Mouse (Mus musculus): Measurements from ENCODE around the gene Phf5a. TPM values are rescaled to one million over a fixed set of nuclear protein-coding genes. Genes with fewer than 3 reads are reported as not detected.
A peak's percentile ranks its signal among the peaks of the same experiment; 100 is the strongest.

The Phf5a gene
- polyA plus RNA-seq, 1 experiment from 2014 or later: 124 TPM

DNA sequence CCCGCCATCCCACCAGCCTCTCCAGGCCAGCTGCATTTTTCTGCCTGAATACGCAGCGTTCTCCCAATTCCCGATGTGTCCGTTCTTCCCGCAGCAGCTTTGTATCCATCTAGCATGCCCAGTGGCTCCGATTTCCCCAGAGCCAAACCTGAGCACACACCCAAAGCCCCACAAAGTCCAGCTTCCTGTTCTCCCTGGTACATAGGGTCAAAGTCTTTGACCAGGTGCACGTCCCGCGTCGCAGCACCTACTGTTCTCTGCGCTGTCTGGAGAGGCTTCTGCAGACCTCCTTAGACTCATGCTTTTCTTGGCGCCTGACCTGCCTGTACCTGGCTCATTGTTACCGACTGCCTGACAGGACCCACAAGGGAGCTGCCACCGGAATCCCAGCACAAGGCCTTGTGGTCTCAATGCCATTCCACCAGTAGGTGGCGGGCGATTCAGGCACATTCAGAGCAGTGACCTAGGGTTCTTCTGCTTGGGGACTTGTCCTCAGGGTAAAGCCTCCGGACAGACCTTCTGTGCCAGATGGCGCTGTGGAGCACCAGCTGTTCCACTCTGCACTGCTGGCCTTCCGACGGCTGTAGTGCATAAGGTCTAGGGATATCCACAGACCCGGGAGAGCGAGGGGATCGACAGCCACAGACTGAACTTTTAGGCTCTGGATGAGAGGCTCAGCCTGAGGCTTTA lies 40.4 kb downstream of the Phf5a start:
- H3K27me3 ChIP-seq: no peaks in the 10 kb centered on the region
- peaks cover 23% of the 10 kb centered on the region for H3K4me1 ChIP-seq
- peak; percentile 55 for ATAC-seq (ENCODE audit: insufficient number of reproducible peaks, low FRiP score, low TSS enrichment, low read depth)
- H3K36me3 ChIP-seq: peaks cover 19% of the 10 kb centered on the region
- H3K4me3 ChIP-seq: no peak overlapping the region; the same call in 1 of the 2 replicates
- 18% methylated on average over 24 of the region's 24 CpGs for WGBS
- no peaks in the 10 kb centered on the region for H3K9me3 ChIP-seq
- H3K9ac ChIP-seq: no peak overlapping the region
- peak overlapping the region; percentile 5; the same call in 1 of the 2 replicates for H3K4me2 ChIP-seq
- no peak overlapping the region for H3K27ac ChIP-seq

DNA sequence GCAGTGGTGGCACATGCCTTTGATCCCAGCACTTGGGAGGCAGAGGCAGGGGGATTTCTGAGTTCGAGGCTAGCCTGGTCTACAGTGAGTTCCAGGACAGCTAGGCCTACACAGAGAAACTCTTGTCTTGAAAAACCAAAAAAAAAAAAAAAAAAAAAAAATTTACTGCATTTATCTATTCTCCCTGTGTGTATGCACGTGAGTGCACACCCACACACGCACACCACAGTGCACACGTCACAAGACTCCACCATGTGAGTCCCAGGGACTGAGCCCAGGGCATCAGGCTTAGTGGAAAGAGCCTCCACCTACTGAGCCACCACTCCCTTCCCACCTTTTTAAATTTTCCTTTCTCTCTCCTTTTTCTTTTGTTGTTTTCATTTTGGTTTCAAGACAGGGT lies 41.2 kb downstream of the Phf5a start:
- H3K9me3 ChIP-seq: no peaks in the 10 kb centered on the region
- H3K4me2 ChIP-seq: no peak overlapping the region
- peaks cover 26% of the 10 kb centered on the region for H3K36me3 ChIP-seq
- H3K27ac ChIP-seq: no peak overlapping the region
- ATAC-seq (ENCODE audit: insufficient number of reproducible peaks, low FRiP score, low TSS enrichment, low read depth): no peak
- 90% methylated on average over 4 of the region's 4 CpGs for WGBS
- H3K4me3 ChIP-seq: no peak overlapping the region
- no peaks in the 10 kb centered on the region for H3K27me3 ChIP-seq
- peaks cover 15% of the 10 kb centered on the region for H3K4me1 ChIP-seq
- no peak overlapping the region for H3K9ac ChIP-seq

DNA sequence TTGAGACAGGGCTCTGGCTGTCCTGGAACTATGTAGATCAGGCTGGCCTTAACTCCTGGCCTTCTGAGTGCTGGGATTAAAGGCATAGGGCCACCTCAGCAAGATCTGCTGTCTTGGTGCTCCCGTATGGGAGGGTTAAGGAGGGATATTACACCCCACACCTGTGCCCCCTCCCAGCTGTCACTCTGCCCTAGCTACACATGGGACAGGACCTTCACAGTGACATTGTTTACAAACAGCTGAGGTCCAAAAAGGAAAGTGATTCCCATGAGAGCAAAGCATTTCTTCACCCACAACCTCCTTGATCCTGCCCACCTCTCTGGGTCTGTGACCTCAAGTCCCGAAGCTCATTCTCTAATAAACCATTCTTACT lies 42.5 kb downstream of the Phf5a start:
- Histone ChIP-seq H3K36me3 (peaks cover 40% of the 10 kb centered on the region), H3K4me3 (no peak overlapping the region), H3K4me2 (no peak overlapping the region), H3K4me1 (peaks cover 10% of the 10 kb centered on the region), H3K9me3 (no peaks in the 10 kb centered on the region), H3K27ac (no peak overlapping the region), H3K27me3 (no peaks in the 10 kb centered on the region), H3K9ac (no peak overlapping the region)
- 59% methylated on average over 2 of the region's 2 CpGs for WGBS
- ATAC-seq (ENCODE audit: insufficient number of reproducible peaks, low FRiP score, low TSS enrichment, low read depth): no peak

DNA sequence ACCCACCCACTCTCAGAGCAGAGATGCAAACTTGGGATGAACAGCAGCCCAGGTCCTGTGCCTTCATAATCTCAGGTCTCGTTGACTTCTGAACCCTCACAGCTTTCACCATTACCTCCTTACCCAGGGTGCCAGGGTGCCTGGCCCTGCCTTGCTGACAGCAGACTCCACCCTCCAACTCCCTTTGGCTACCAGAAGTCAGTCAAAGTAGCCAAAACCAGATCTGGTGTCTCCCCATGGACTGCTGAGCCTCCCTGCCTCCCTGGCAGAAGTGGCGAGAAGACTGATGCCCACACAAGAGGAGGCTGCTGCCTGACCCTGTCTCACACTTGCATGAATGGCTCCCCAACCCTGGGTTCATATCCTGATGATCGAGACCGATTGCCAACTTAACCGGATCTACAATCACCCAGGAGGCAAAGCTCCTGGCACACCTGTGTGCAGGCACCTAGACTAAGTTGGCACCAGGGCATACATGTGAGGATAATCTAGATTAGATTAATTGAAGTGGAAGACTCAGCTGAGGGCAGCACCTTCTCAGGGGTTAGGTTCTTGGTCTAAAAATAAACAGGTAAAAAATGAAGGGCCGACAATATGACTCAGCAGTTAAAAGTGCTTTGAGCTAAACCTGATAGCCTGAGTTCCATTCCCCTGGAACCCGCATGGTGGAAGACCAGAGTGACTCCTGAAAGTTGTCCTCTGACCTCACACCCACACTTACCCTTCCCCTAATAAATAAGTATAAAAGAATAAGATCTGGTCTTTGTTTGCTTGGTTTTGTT lies 43.1 kb downstream of the Phf5a start:
- no peak for ATAC-seq (ENCODE audit: insufficient number of reproducible peaks, low FRiP score, low TSS enrichment, low read depth)
- no peak overlapping the region for H3K4me2 ChIP-seq
- no peaks in the 10 kb centered on the region for H3K27me3 ChIP-seq
- H3K36me3 ChIP-seq: peaks cover 45% of the 10 kb centered on the region
- no peak overlapping the region for H3K4me3 ChIP-seq
- H3K4me1 ChIP-seq: peaks cover 8% of the 10 kb centered on the region
- no peak overlapping the region for H3K9ac ChIP-seq
- H3K9me3 ChIP-seq: no peaks in the 10 kb centered on the region
- WGBS: 82% methylated on average over 7 of the region's 7 CpGs
- H3K27ac ChIP-seq: no peak overlapping the region

DNA sequence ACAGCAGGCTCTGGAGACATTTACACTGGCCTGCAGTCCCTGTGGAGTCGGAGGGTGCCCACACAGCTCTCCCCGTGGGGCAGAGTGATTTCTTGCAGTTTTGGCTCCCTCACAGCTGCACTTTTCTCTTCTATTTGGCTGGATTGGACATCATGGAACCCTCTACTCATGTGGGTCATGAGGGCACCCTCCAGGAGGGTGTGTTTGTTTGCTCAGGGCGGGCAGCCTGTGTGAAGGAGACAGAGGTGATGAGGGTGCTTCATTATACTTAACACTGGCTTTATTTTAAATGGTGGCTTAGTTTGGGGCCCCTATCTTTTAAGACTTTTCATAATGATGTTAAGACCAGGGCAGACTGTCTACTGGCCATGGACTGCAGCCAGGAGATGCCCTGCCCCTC lies 46.9 kb downstream of the Phf5a start:
- H3K27ac ChIP-seq: no peak overlapping the region
- ATAC-seq (ENCODE audit: insufficient number of reproducible peaks, low FRiP score, low TSS enrichment, low read depth): no peak
- H3K4me1 ChIP-seq: no peaks in the 10 kb centered on the region
- peaks cover 78% of the 10 kb centered on the region for H3K36me3 ChIP-seq
- no peaks in the 10 kb centered on the region for H3K27me3 ChIP-seq
- no peak overlapping the region for H3K4me3 ChIP-seq
- 82% methylated on average over 3 of the region's 3 CpGs for WGBS
- no peaks in the 10 kb centered on the region for H3K9me3 ChIP-seq
- no peak overlapping the region for H3K4me2 ChIP-seq
- H3K9ac ChIP-seq: no peak overlapping the region

DNA sequence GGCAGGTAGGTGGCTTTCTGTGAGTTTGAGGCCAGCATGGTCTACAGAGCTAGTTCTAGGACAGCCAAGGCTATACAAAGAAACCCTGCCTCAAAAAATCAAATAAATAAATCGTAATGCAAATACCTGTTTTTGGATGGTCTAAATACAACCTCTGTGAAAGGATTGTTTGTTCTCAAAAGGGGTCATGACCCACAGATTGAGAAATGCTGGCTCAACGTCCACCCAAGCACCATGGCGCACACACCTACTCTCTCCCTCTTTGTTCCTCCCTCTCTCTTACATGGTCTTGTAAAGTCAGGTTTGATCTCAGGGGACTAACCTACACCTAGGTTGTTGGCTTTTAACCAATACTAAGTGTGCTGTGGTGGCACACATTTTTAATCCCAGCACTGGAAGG lies 49.1 kb downstream of the Phf5a start:
- Histone ChIP-seq H3K9me3 (no peaks in the 10 kb centered on the region), H3K4me1 (no peaks in the 10 kb centered on the region), H3K9ac (no peak overlapping the region), H3K4me3 (no peak overlapping the region), H3K36me3 (peaks cover 92% of the 10 kb centered on the region), H3K27me3 (no peaks in the 10 kb centered on the region), H3K4me2 (no peak overlapping the region), H3K27ac (no peak overlapping the region)
- 77% methylated on average over 3 of the region's 3 CpGs for WGBS
- ATAC-seq (ENCODE audit: insufficient number of reproducible peaks, low FRiP score, low TSS enrichment, low read depth): no peak

DNA sequence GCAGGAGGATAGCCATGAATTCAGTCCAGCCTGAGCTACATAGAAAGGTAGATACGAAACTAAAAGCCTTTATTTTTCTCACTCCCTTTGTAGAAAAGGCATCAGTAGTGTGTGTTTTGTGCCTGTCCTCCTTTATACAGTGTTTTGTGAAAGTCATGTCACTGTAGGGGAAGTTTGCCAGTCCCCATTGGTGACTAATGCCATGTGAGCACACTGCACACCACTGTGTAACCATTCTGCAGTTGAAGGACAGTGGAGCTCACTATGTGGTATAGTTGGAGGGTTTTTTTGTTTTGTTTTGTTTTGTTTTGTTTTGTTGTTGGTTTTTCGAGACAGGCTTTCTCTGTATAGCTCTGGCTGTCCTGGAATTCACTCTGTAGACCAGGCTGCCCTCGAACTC lies 53.3 kb downstream of the Phf5a start:
- Histone ChIP-seq H3K4me1 (peaks cover 3% of the 10 kb centered on the region; the same call in 1 of the 2 replicates), H3K36me3 (peaks cover 79% of the 10 kb centered on the region)

DNA sequence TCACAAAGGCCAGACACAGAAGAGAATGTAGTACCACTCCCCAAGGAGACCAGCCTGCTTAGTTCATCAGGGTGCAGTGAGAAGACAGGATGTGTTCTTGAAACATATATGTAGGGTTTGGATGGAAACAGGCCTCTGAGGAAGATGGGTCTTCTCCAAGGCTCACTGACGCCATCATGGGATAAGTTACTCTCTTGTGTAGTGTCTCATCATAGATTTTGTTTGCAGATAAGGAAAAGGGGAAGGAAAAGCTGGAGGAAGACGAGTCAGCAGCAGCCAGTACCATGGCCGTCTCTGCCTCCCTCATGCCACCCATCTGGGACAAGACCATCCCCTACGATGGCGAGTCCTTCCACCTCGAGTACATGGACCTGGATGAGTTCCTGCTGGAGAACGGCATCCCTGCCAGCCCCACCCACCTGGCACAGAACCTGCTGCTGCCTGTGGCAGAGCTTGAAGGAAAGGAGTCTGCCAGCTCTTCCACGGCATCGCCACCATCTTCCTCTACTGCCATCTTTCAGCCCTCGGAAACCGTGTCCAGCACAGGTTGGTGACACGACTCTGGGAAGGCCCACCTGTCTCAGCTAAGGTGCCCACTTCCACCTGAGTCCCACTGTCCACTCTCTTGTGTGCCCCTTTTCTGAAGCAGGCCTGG lies 56.9 kb downstream of the Phf5a start:
- no peak for ATAC-seq (ENCODE audit: insufficient number of reproducible peaks, low FRiP score, low TSS enrichment, low read depth)
- no peak overlapping the region for H3K9ac ChIP-seq
- no peak overlapping the region for H3K27ac ChIP-seq
- H3K4me1 ChIP-seq: peaks cover 22% of the 10 kb centered on the region
- peaks cover 49% of the 10 kb centered on the region for H3K36me3 ChIP-seq
- H3K4me2 ChIP-seq: no peak overlapping the region
- whole genome bisulfite sequencing: 90% methylated on average over 12 of the region's 12 CpGs
- no peaks in the 10 kb centered on the region for H3K27me3 ChIP-seq
- H3K4me3 ChIP-seq: no peak overlapping the region
- no peaks in the 10 kb centered on the region for H3K9me3 ChIP-seq

More for the DNA sequence above, 53.3 kb downstream of the Phf5a start:
- Histone ChIP-seq H3K4me2 (no peak overlapping the region), H3K27me3 (no peaks in the 10 kb centered on the region), H3K9me3 (no peaks in the 10 kb centered on the region), H3K9ac (no peak overlapping the region), H3K27ac (no peak overlapping the region), H3K4me3 (no peak overlapping the region)
- 91% methylated on average over 3 of the region's 3 CpGs for WGBS
- no peak for ATAC-seq (ENCODE audit: insufficient number of reproducible peaks, low FRiP score, low TSS enrichment, low read depth)

Other genes with a start within 250 kb of the Phf5a start
- 16.5 and 17.9 TPM in 2 replicates for gene L3mbtl2, start 208.0 kb downstream of the Phf5a start, polyA plus RNA-seq (2015; fragmentation: Nextera tagmentation; extraction: Ambion mirVana)
- 15.2 and 15.3 TPM in 2 replicates for gene Chadl, start 174.6 kb downstream of the Phf5a start, polyA plus RNA-seq (2015; fragmentation: Nextera tagmentation; extraction: Ambion mirVana)
- gene Zc3h7b, start 126.9 kb downstream of the Phf5a start, polyA plus RNA-seq (2015; fragmentation: Nextera tagmentation; extraction: Ambion mirVana): 28.7 and 28.9 TPM in 2 replicates
- gene Rangap1, start 126.4 kb downstream of the Phf5a start, polyA plus RNA-seq (2015; fragmentation: Nextera tagmentation; extraction: Ambion mirVana): 99.6 and 101 TPM in 2 replicates
- 28.9 and 30.7 TPM in 2 replicates for gene Tef, start 69.5 kb downstream of the Phf5a start, polyA plus RNA-seq (2015; fragmentation: Nextera tagmentation; extraction: Ambion mirVana)
- gene Tob2, start 13.1 kb downstream of the Phf5a start, polyA plus RNA-seq (2015; fragmentation: Nextera tagmentation; extraction: Ambion mirVana): 29.8 and 32.1 TPM in 2 replicates
- gene Aco2, start 398 bp upstream of the Phf5a start, polyA plus RNA-seq (2015; fragmentation: Nextera tagmentation; extraction: Ambion mirVana): 144 and 165 TPM in 2 replicates
- gene Polr3h, start 54.3 kb upstream of the Phf5a start, polyA plus RNA-seq (2015; fragmentation: Nextera tagmentation; extraction: Ambion mirVana): 60.5 and 76.3 TPM in 2 replicates
- 14.0 and 16.1 TPM in 2 replicates for gene Csdc2, start 64.8 kb upstream of the Phf5a start, polyA plus RNA-seq (2015; fragmentation: Nextera tagmentation; extraction: Ambion mirVana)
- gene Pmm1, start 89.0 kb upstream of the Phf5a start, polyA plus RNA-seq (2015; fragmentation: Nextera tagmentation; extraction: Ambion mirVana): 39.5 and 40.5 TPM in 2 replicates
- not detected in 2 replicates for gene 1700029P11Rik, start 108.6 kb upstream of the Phf5a start, polyA plus RNA-seq (2015; fragmentation: Nextera tagmentation; extraction: Ambion mirVana)
- gene Xrcc6, start 115.9 kb upstream of the Phf5a start, polyA plus RNA-seq (2015; fragmentation: Nextera tagmentation; extraction: Ambion mirVana): 73.8 and 77.5 TPM in 2 replicates
- gene Desi1, start 162.0 kb upstream of the Phf5a start, polyA plus RNA-seq (2015; fragmentation: Nextera tagmentation; extraction: Ambion mirVana): 30.2 and 30.9 TPM in 2 replicates
- 250 and 262 TPM in 2 replicates for gene Snu13, start 175.7 kb upstream of the Phf5a start, polyA plus RNA-seq (2015; fragmentation: Nextera tagmentation; extraction: Ambion mirVana)
- gene 4930407I10Rik, start 187.2 kb upstream of the Phf5a start, polyA plus RNA-seq (2015; fragmentation: Nextera tagmentation; extraction: Ambion mirVana): not detected in 2 replicates
- gene Mei1, start 198.1 kb upstream of the Phf5a start, polyA plus RNA-seq (2015; fragmentation: Nextera tagmentation; extraction: Ambion mirVana): 0.05 TPM in 1 of 2 replicates, not detected in the other

Measured in limb, embryonic 15.5 days (tissue).